Mouse (Mus musculus) gastrocnemius, adult 2 months (tissue): ENCODE measurements around the gene Hist1h2aa. TPM values are rescaled to one million over a fixed set of nuclear protein-coding genes. Genes with fewer than 3 reads are reported as not detected.

Source experiments
- DNase-seq: peaks from one replicate; pipeline ENCODE4 v3.0.0; 2022
- H3K27ac ChIP-seq: fragments of 200-600 bp; 2 replicates; pipeline ENCODE4 v1.8.1; 2022; ENCODE audit warnings: mild to moderate bottlenecking
- H3K4me3 ChIP-seq: fragments of 200-600 bp; 2 replicates; pipeline ENCODE4 v1.8.1; 2022; ENCODE audit warnings: mild to moderate bottlenecking, moderate library complexity
- CTCF ChIP-seq: fragments of 200-600 bp; IDR thresholded peaks from 2 replicates; pipeline ENCODE4 v1.8.1; 2022; ENCODE audit warnings: antibody characterized with exemption, mild to moderate bottlenecking, moderate library complexity
- intact Hi-C: fragments of 180-260 bp; cut with DNase I; formaldehyde crosslinking; loops from one replicate; pipeline ENCODE4 v1.15.1; 2025
- microRNA-seq: library from miRNA; unstranded; fragments of <30 nt; microRNA quantifications from one replicate; pipeline ENCODE4 v1.2.0, GENCODE M21; 2021
- total RNA-seq, 2 experiments: library from RNA; stranded (reverse); gene quantifications; 2 replicates each; pipeline ENCODE4 v1.2.3; 2021

Hist1h2aa gene
- total RNA-seq, 2 experiments from 2014 or later = not detected

DNA sequence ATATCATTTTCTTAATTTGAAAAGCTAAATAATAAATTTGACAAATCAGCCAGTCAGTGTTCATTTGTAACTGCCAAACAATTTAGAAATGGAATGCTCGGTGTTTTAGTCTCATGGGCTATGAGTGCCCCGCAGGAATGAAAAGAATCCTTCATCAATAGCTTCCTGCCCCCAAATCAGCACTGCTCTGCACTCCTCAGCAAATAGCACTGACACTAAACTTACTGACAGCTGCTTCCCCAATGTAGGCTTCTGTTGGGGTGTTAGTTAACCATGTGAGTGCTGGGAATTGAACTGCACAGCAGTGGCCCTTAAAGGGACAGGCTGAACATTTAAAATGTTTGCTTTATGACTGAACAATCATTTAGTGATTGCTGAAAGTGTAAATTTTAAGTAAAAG, 25.5 kb downstream of the Hist1h2aa start:
- DNase-seq = no peak
- TF ChIP-seq CTCF = no peak
- Histone ChIP-seq H3K27ac (no peak overlapping the region), H3K4me3 (no peak overlapping the region)
- intact Hi-C loops = no loop called here

DNA sequence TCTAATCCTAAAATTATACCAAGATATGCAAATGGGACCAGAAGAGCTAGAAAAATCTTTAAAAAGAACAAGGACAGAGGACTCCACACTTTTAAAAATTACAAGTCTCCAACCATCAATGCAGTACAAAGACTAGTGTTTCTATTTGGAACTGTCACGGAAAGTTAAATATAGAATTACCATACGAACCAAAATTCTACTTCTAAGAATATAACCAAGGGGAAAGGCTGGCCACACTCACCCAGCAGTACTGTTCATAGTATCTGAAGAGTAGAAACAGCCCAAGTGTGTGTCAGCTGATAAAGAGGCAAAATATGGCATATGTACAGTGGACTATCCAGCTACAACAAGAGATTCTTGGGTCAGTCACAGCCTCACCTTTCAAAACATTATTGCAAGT, 30.6 kb downstream of the Hist1h2aa start:
- DNase-seq = no peak
- Histone ChIP-seq H3K27ac (no peak overlapping the region), H3K4me3 (no peak overlapping the region)
- TF ChIP-seq CTCF = no peak
- intact Hi-C loops = no loop called here

- intact Hi-C loops = no loop called here
- DNase-seq = no peak
- H3K4me3 ChIP-seq = no peak overlapping the region
- H3K27ac ChIP-seq = no peak overlapping the region
- no peak for TF ChIP-seq CTCF
Measured at GRCm38 (mm10) chr13:23971870-23972269, 37.6 kb downstream of the Hist1h2aa start.

DNA sequence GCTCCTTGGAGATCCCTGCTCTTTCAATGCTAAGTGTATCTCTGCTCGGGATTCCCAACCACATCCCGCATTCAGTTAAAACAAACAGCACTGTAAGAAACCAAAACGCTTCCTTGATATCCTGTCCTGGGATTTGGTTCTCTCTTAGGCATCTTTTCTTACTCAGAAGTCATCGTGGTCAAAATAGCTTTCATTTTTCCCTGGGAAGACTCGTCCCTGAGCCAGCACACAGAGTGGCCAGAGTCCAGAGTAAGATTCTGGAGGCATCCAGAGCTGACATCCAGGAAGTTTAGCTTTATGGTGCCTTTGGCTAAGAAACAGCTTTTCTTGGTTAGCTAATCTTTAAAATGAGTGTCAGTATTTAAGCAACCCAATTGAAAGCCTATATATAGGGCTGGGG, 38.0 kb downstream of the Hist1h2aa start:
- intact Hi-C loops = no loop called here
- TF ChIP-seq CTCF = no peak
- H3K4me3 ChIP-seq = no peak overlapping the region
- no peak overlapping the region for H3K27ac ChIP-seq
- no peak for DNase-seq

Small RNA genes lying within 50 kb of the gene (microRNA-seq; reads per million reads assigned to microRNA genes)
- not detected for gene Gm44344

Other genes starting within 250 kb of the Hist1h2aa start
- not detected for gene Hist1h1t, start 238.6 kb upstream of the Hist1h2aa start, total RNA-seq
- 10 to 100 TPM; 49.8 to 61.2 TPM for gene Hist1h4c, start 236.0 kb upstream of the Hist1h2aa start, total RNA-seq
- gene Hfe, start 223.6 kb upstream of the Hist1h2aa start, total RNA-seq = 10 to 100 TPM; 16.0 to 18.7 TPM
- gene Hist1h1c, start 195.7 kb upstream of the Hist1h2aa start, total RNA-seq = 100 to 1,000 TPM; 135 to 164 TPM
- gene Hist1h3c, start 188.9 kb upstream of the Hist1h2aa start, total RNA-seq = not detected
- 1 to 10 TPM; 1.1 to 2.3 TPM for gene Hist1h2bb, start 187.7 kb upstream of the Hist1h2aa start, total RNA-seq
- gene Hist1h2ab, start 183.3 kb upstream of the Hist1h2aa start, total RNA-seq = 1 to 10 TPM in 1 of 2 experiments, not detected in 1; 1.9 TPM
- 1 to 10 TPM; 1.6 to 1.8 TPM for gene Hist1h3b, start 182.2 kb upstream of the Hist1h2aa start, total RNA-seq
- 1 to 10 TPM; 2.1 to 3.7 TPM for gene Hist1h4b, start 177.4 kb upstream of the Hist1h2aa start, total RNA-seq
- 1 to 10 TPM in 1 of 2 experiments, under 1 TPM in 1; 0.61 to 1.4 TPM for gene Hist1h4a, start 173.2 kb upstream of the Hist1h2aa start, total RNA-seq
- 1 to 10 TPM; 2.9 to 4.2 TPM for gene Hist1h3a, start 172.1 kb upstream of the Hist1h2aa start, total RNA-seq
- 1 to 10 TPM; 1.2 to 1.5 TPM for gene Hist1h1a, start 170.8 kb upstream of the Hist1h2aa start, total RNA-seq
- not detected for gene Trim38, start 164.5 kb upstream of the Hist1h2aa start, total RNA-seq
- not detected for gene Slc17a2, start 127.5 kb upstream of the Hist1h2aa start, total RNA-seq
- gene Slc17a3, start 95.0 kb upstream of the Hist1h2aa start, total RNA-seq = not detected
- gene Slc17a1, start 66.7 kb upstream of the Hist1h2aa start, total RNA-seq = not detected
- gene Slc17a4, start 19.5 kb upstream of the Hist1h2aa start, total RNA-seq = not detected
- not detected for gene Hist1h2ba, start 306 bp upstream of the Hist1h2aa start, total RNA-seq
- not detected for gene Scgn, start 56.8 kb downstream of the Hist1h2aa start, total RNA-seq